Mouse (Mus musculus) MEL (cell line): Measurements from ENCODE around the gene Agpat1. TPM values are rescaled to one million over a fixed set of nuclear protein-coding genes. Genes with fewer than 3 reads are reported as not detected.

Source experiments
- DNase-seq: peaks from one replicate; pipeline ENCODE4 v3.0.0; 2011; ENCODE audit warnings: low read depth, low spot score
- H3K27ac ChIP-seq: 2 replicates; pipeline ENCODE4 v1.5.1; 2012; ENCODE audit warnings: low read depth, mild to moderate bottlenecking, control low read depth, low read length, moderate library complexity; ENCODE audit not compliant: control insufficient read depth
- H3K27me3 ChIP-seq, 2 experiments: fragments of 150-350 bp in 1 of 2; sonication (generic) in 1 of 2; 2 replicates each; pipeline ENCODE4 v1.6.1; 2012; ENCODE audit warnings: low read length in 2 of 2, mild to moderate bottlenecking in 2 of 2, improper control_type of control experiment in 1 of 2, moderate library complexity in 1 of 2; ENCODE audit not compliant: insufficient read depth in 2 of 2, control insufficient read depth in 1 of 2
- H3K36me3 ChIP-seq, 2 experiments: 2 replicates each; pipeline ENCODE4 v1.6.1; 2012 to 2014; ENCODE audit warnings: low read length in 2 of 2, improper control_type of control experiment in 1 of 2, inconsistent platforms in 1 of 2, mild to moderate bottlenecking in 1 of 2; ENCODE audit not compliant: insufficient read depth in 2 of 2, control insufficient read depth in 1 of 2
- H3K4me1 ChIP-seq, 2 experiments: fragments of 150-350 bp in 1 of 2; sonication (generic) in 1 of 2; 2 replicates each; pipeline ENCODE4 v1.6.1; 2012; ENCODE audit warnings: low read length in 2 of 2, improper control_type of control experiment in 1 of 2, mild to moderate bottlenecking in 1 of 2; ENCODE audit not compliant: insufficient read depth in 2 of 2, control insufficient read depth in 1 of 2
- H3K4me3 ChIP-seq, 2 experiments: fragments of 150-350 bp in 1 of 2; sonication (generic) in 1 of 2; 2 replicates each; pipeline ENCODE4 v1.5.1; 2012; ENCODE audit warnings: low read depth in 2 of 2, low read length in 2 of 2, mild to moderate bottlenecking in 2 of 2, moderate library complexity in 2 of 2, control low read depth in 1 of 2, improper control_type of control experiment in 1 of 2; ENCODE audit not compliant: control insufficient read depth in 1 of 2, insufficient read depth in 1 of 2
- H3K79me2 ChIP-seq: 2 replicates; pipeline ENCODE4 v1.6.1; 2012; ENCODE audit warnings: mild to moderate bottlenecking, low read length, moderate library complexity; ENCODE audit not compliant: control insufficient read depth, poor library complexity, insufficient read depth
- H3K9ac ChIP-seq: 2 replicates; pipeline ENCODE4 v1.6.1; 2012; ENCODE audit warnings: low read depth, mild to moderate bottlenecking, control low read depth, low read length, moderate library complexity; ENCODE audit not compliant: control insufficient read depth, poor library complexity, severe bottlenecking
- H3K9me3 ChIP-seq: fragments of 150-350 bp; sonication (generic); replicated peaks from 2 replicates; pipeline ENCODE4 v1.6.1; 2012; ENCODE audit warnings: mild to moderate bottlenecking, low read length, improper control_type of control experiment, moderate library complexity; ENCODE audit not compliant: insufficient read depth
- CTCF ChIP-seq, 3 experiments: IDR thresholded peaks in 2 of 3; conservative IDR thresholded peaks in 1 of 3; 2 replicates each; pipeline ENCODE4 v1.5.1; 2011 to 2012; ENCODE audit warnings: low read length in 3 of 3, low read depth in 2 of 3, mild to moderate bottlenecking in 2 of 3, improper control_type of control experiment in 1 of 3, inconsistent platforms in 1 of 3, mixed read lengths in 1 of 3, moderate library complexity in 1 of 3; ENCODE audit not compliant: control insufficient read depth in 1 of 3, insufficient read depth in 1 of 3, poor library complexity in 1 of 3, severe bottlenecking in 1 of 3
- E2F4 ChIP-seq: IDR thresholded peaks from 2 replicates; pipeline ENCODE4 v1.6.1; 2011; ENCODE audit warnings: low read depth, low read length, improper control_type of control experiment, borderline replicate concordance
- GABPA ChIP-seq: IDR thresholded peaks from 2 replicates; pipeline ENCODE4 v1.6.1; 2012; ENCODE audit warnings: low read depth, mild to moderate bottlenecking, inconsistent platforms, low read length, improper control_type of control experiment, moderate library complexity
- MAFK ChIP-seq: IDR thresholded peaks from 2 replicates; pipeline ENCODE4 v1.6.1; 2011; ENCODE audit warnings: low read depth, mild to moderate bottlenecking, low read length, improper control_type of control experiment, borderline replicate concordance
- MAX ChIP-seq: IDR thresholded peaks from 2 replicates; pipeline ENCODE4 v1.6.1; 2011; ENCODE audit warnings: low read length, improper control_type of control experiment
- MAZ ChIP-seq: IDR thresholded peaks from 2 replicates; pipeline ENCODE4 v1.6.1; 2012; ENCODE audit warnings: low read depth, mild to moderate bottlenecking, inconsistent platforms, low read length, improper control_type of control experiment
- MYC ChIP-seq: IDR thresholded peaks from 2 replicates; pipeline ENCODE4 v1.6.1; 2011; ENCODE audit warnings: low read depth, mild to moderate bottlenecking, low read length, improper control_type of control experiment, moderate library complexity
- NRF1 ChIP-seq: IDR thresholded peaks from 2 replicates; pipeline ENCODE4 v1.6.1; 2014; ENCODE audit warnings: low read depth, mild to moderate bottlenecking, inconsistent platforms, low read length, improper control_type of control experiment, moderate library complexity; ENCODE audit not compliant: poor library complexity, insufficient read depth, severe bottlenecking
- POLR2A ChIP-seq, 2 experiments: IDR thresholded peaks; 2 replicates each; pipeline ENCODE4 v1.6.1; 2011 to 2012; ENCODE audit warnings: low read length in 2 of 2, mild to moderate bottlenecking in 2 of 2, control low read depth in 1 of 2, improper control_type of control experiment in 1 of 2, low read depth in 1 of 2, moderate library complexity in 1 of 2; ENCODE audit not compliant: control insufficient read depth in 1 of 2, insufficient read depth in 1 of 2, poor library complexity in 1 of 2
- POLR2AphosphoS2 ChIP-seq: IDR thresholded peaks from 2 replicates; pipeline ENCODE4 v1.6.1; 2011; ENCODE audit warnings: low read length, improper control_type of control experiment
- SIN3A ChIP-seq: IDR thresholded peaks from 2 replicates; pipeline ENCODE4 v1.6.1; 2012; ENCODE audit warnings: low read length, improper control_type of control experiment, inconsistent platforms
- TAL1 ChIP-seq: IDR thresholded peaks from 2 replicates; pipeline ENCODE4 v1.6.1; 2012; ENCODE audit warnings: mild to moderate bottlenecking, inconsistent platforms, low read length, moderate library complexity, mixed read lengths
- TBP ChIP-seq: IDR thresholded peaks from 2 replicates; pipeline ENCODE4 v1.8.0; 2011; ENCODE audit warnings: low read depth, low read length, improper control_type of control experiment
- TCF12 ChIP-seq: IDR thresholded peaks from 2 replicates; pipeline ENCODE4 v1.6.1; 2014; ENCODE audit warnings: low read depth, mild to moderate bottlenecking, inconsistent platforms, low read length, improper control_type of control experiment, moderate library complexity
- UBTF ChIP-seq: IDR thresholded peaks from 2 replicates; pipeline ENCODE4 v1.6.1; 2012; ENCODE audit warnings: low read depth, mild to moderate bottlenecking, inconsistent platforms, low read length, improper control_type of control experiment, moderate library complexity, borderline replicate concordance; ENCODE audit not compliant: insufficient read depth
- USF1 ChIP-seq: IDR thresholded peaks from 2 replicates; pipeline ENCODE4 v1.6.1; 2014; ENCODE audit warnings: low read depth, mild to moderate bottlenecking, inconsistent platforms, low read length, improper control_type of control experiment, moderate library complexity
- USF2 ChIP-seq, 2 experiments: IDR thresholded peaks; 2 replicates each; pipeline ENCODE4 v1.6.1; 2011 to 2012; ENCODE audit warnings: improper control_type of control experiment in 2 of 2, low read length in 2 of 2, borderline replicate concordance in 1 of 2, inconsistent platforms in 1 of 2, low read depth in 1 of 2, mild to moderate bottlenecking in 1 of 2; ENCODE audit not compliant: insufficient read depth in 1 of 2
- ZC3H11A ChIP-seq: IDR thresholded peaks from 2 replicates; pipeline ENCODE4 v1.6.1; 2012; ENCODE audit warnings: low read depth, mild to moderate bottlenecking, inconsistent platforms, low read length, improper control_type of control experiment
- ZKSCAN1 ChIP-seq: IDR thresholded peaks from 2 replicates; pipeline ENCODE4 v1.6.1; 2012; ENCODE audit warnings: low read depth, mild to moderate bottlenecking, inconsistent platforms, low read length, improper control_type of control experiment, moderate library complexity
- ZMIZ1 ChIP-seq: IDR thresholded peaks from 2 replicates; pipeline ENCODE4 v1.6.1; 2012; ENCODE audit warnings: low read depth, mild to moderate bottlenecking, inconsistent platforms, low read length, improper control_type of control experiment, moderate library complexity
- polyA plus RNA-seq, 2 experiments: library from polyadenylated mRNA; stranded (reverse) in 1 of 2; unstranded in 1 of 2; fragments of >175 nt in 1 of 2; fragments of >200 nt in 1 of 2; gene quantifications; 2 replicates each; pipeline versions ENCODE4 v1.2.1 to v1.2.4; 2012; ENCODE audit warnings: low replicate concordance in 2 of 2, low read depth in 1 of 2; ENCODE audit not compliant: insufficient read length in 2 of 2, insufficient read depth in 1 of 2, missing spikeins in 1 of 2
- total RNA-seq: library from RNA; depleted of rRNA; stranded (reverse); fragments of 300-350 nt; gene quantifications from 2 replicates; pipeline ENCODE4 v1.2.3, GENCODE M21; 2012

The Agpat1 gene
- total and polyA plus RNA-seq, 3 experiments, result 85.2 to 153 TPM; not detected in 1

DNA sequence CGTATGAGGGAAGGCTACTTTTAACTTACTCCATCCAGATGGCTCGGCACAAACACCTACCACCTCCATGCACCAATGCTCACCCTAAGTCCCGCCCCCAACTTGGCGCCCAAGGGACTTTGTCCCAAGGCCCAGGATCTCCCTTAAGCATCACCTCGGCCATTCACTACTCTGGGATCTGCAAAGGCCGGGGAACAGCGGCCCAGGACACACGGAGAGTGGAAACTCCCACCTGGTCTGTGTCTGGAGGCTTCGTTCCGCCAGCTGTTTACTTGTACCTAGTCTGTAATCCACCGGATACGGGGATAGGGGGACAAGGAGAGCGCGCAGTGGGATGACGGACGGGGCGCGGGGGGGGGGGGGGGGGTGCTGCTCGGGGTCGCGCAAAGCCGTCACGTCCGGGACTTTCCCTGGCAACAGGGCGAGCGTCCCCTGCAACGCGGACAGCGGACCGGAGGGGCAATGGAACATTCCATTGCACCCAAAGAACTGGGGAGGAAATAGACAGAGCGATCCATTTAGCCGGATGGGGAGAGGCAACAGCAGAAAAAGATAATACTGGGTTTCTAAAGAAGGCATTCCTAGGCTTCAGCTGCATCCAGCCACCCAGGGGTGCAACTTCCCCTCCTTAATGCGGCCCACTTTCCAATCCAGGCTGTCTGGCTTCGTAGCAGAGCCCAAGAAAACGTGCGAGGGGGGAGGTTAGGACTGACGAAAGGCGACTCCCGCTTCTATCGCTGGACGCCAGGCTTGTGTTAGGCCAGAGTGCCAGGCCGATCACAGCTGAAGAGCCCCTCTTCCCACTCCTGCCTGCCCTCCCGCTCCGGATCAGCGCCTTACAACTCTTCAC is 23.3 kb downstream of the Agpat1 start (continued):
- TF ChIP-seq TBP (peak; percentile 87), UBTF (no peak), CTCF (IDR thresholded peaks at IDR 0.05 in 2 of 3, conservative IDR thresholded peaks at IDR 0.05 in 1 of 3; ENCODE audit: control insufficient read depth in 1 of 3, insufficient read depth in 1 of 3, low read depth in 2 of 3, low read length in 3 of 3, poor library complexity in 1 of 3, severe bottlenecking in 1 of 3) (no peak), TAL1 (no peak; the same call in 1 of the 2 replicates), E2F4 (no peak), MYC (peak; percentile 79), MAX (peak; percentile 69), POLR2AphosphoS2 (peak; percentile 85; the same call in 1 of the 2 replicates), TCF12 (peak; percentile 25; the same call in 1 of the 2 replicates), MAFK (no peak), SIN3A (peak; percentile 97), ZKSCAN1 (no peak), ZMIZ1 (peak; percentile 45), ZC3H11A (no peak), USF1 (no peak), NRF1 (no peak), USF2 (IDR thresholded peaks at IDR 0.05; ENCODE audit: borderline replicate concordance in 1 of 2, insufficient read depth in 1 of 2, low read depth in 1 of 2, low read length in 2 of 2) (no peak), GABPA (no peak)

GRCm38 (mm10) chr17:34627943-34628643 is 24.0 kb downstream of the Agpat1 start, which contains the start of gene Ppt2:
TSS of gene Ppt2 (minus strand) at chr17:34628510.
- Histone ChIP-seq H3K79me2 (peaks cover 16% of the 10 kb centered on the region), H3K4me3 (peak within 1 kb of the TSS; percentile 61 to 91), H3K27ac (peak within 1 kb of the TSS; percentile 94), H3K9me3 (no peaks in the 10 kb centered on the region), H3K4me1 (peaks cover 0 to 26% of the 10 kb centered on the region in 2 experiments; a peak in 3 of 4 replicates), H3K27me3 (no peaks in the 10 kb centered on the region; a peak in 1 of 4 replicates), H3K36me3 (peaks cover 0 to 13% of the 10 kb centered on the region in 2 experiments; a peak in 3 of 4 replicates), H3K9ac (peak within 1 kb of the TSS; percentile 90)
- no peak for DNase-seq
- TF ChIP-seq USF1 (no peak), TCF12 (0 out of 2 replicates have a peak, but pooled peaks have one; percentile 4), ZMIZ1 (0 out of 2 replicates have a peak, but pooled peaks have one; percentile 7), POLR2A (IDR thresholded peaks at IDR 0.05; ENCODE audit: control insufficient read depth in 1 of 2, insufficient read depth in 1 of 2, low read depth in 1 of 2, low read length in 2 of 2, poor library complexity in 1 of 2) (peak in 1 of 2 experiments; percentile 13; a peak in 1 of 4 replicates), UBTF (peak; percentile 67; the same call in 1 of the 2 replicates), MAZ (0 out of 2 replicates have a peak, but pooled peaks have one; percentile 14)
